In genomic region chr9:21329699-21330289, GRCm38 (mm10) we compare ENCODE assay signal across 12 mouse cellular contexts. TPM values are rescaled to one million over a fixed set of nuclear protein-coding genes. Genes with fewer than 3 reads are reported as not detected.
A peak's percentile ranks its signal among the peaks of the same experiment; 100 is the strongest.
DNase-seq lines count a peak whose midpoint lies in the region; ATAC-seq and TF ChIP-seq lines count a peak whose summit lies in the region.
"Had no signal": no experiment of that assay in that cellular context is flagged by ENCODE, and none has a peak within 500 bp of the region (broad histone marks: within the 10 kb centered on the region; RNA-seq: fewer than 3 reads in every experiment).

No protein-coding gene starts in this region.

- H3K9me3 ChIP-seq in liver, postnatal 0 days (ENCODE audit: low read length) = no peaks in the 10 kb centered on the region
- no peaks in the 10 kb centered on the region for H3K9me3 ChIP-seq in liver, embryonic 11.5 days (ENCODE audit: control insufficient read depth, low read length)
- no peaks in the 10 kb centered on the region for H3K9me3 ChIP-seq in heart, embryonic 16.5 days (replicated peaks; ENCODE audit: control insufficient read depth, low read length)
- H3K9me3 ChIP-seq in intestine, postnatal 0 days (ENCODE audit: control insufficient read depth) = no peaks in the 10 kb centered on the region
- H3K9me3 ChIP-seq: forebrain, embryonic 12.5 days; liver, embryonic 15.5 days had no signal

- no peak overlapping the region for H3K4me2 ChIP-seq in liver, postnatal 0 days (ENCODE audit: low read depth, low read length)
- H3K4me2 ChIP-seq in liver, embryonic 11.5 days = no peak overlapping the region
- 0 out of 2 replicates have a peak overlapping the region, but pooled peaks have one; percentile 5 for H3K4me2 ChIP-seq in heart, embryonic 16.5 days (ENCODE audit: low read depth, low read length)
- H3K4me2 ChIP-seq in intestine, postnatal 0 days (replicated peaks; ENCODE audit: low read depth) = no peak overlapping the region
- H3K4me2 ChIP-seq: forebrain, embryonic 12.5 days; liver, embryonic 15.5 days had no signal

- WGBS in liver, postnatal 0 days (ENCODE audit: insufficient replicate concordance) = 82% methylated on average over 10 of the region's 10 CpGs
- 87% methylated on average over 10 of the region's 10 CpGs for WGBS in liver, embryonic 11.5 days
- WGBS in heart, embryonic 16.5 days = 84% methylated on average over 10 of the region's 10 CpGs
- WGBS in intestine, postnatal 0 days = 89% methylated on average over 10 of the region's 10 CpGs

- peaks cover 32% of the 10 kb centered on the region for H3K4me1 ChIP-seq in liver, postnatal 0 days (ENCODE audit: insufficient read depth)
- H3K4me1 ChIP-seq in liver, embryonic 11.5 days (replicated peaks; ENCODE audit: control insufficient read depth, insufficient read depth, low read length) = peaks cover 25% of the 10 kb centered on the region
- peaks cover 42% of the 10 kb centered on the region for H3K4me1 ChIP-seq in heart, embryonic 16.5 days (ENCODE audit: control insufficient read depth, insufficient read depth, low read length)
- no peaks in the 10 kb centered on the region for H3K4me1 ChIP-seq in intestine, postnatal 0 days (replicated peaks; ENCODE audit: control insufficient read depth, insufficient read depth, low read length)

- H3K27me3 ChIP-seq in liver, postnatal 0 days (ENCODE audit: insufficient read depth, low read length) = no peaks in the 10 kb centered on the region
- no peaks in the 10 kb centered on the region for H3K27me3 ChIP-seq in liver, embryonic 11.5 days (replicated peaks; ENCODE audit: control insufficient read depth, insufficient read depth, low read length)
- H3K27me3 ChIP-seq in heart, embryonic 16.5 days (ENCODE audit: control insufficient read depth, insufficient read depth, low read length) = no peaks in the 10 kb centered on the region
- H3K27me3 ChIP-seq in intestine, postnatal 0 days (replicated peaks; ENCODE audit: control insufficient read depth, insufficient read depth, low read length) = no peaks in the 10 kb centered on the region
- H3K27me3 ChIP-seq: forebrain, embryonic 12.5 days; liver, embryonic 15.5 days had no signal

- no peak overlapping the region for H3K4me3 ChIP-seq in liver, postnatal 0 days (ENCODE audit: low read depth, low read length)
- H3K4me3 ChIP-seq in liver, embryonic 11.5 days (ENCODE audit: low read depth, low read length) = no peak overlapping the region
- H3K4me3 ChIP-seq in heart, embryonic 16.5 days (ENCODE audit: low read length) = no peak overlapping the region
- no peak overlapping the region for H3K4me3 ChIP-seq in intestine, postnatal 0 days (ENCODE audit: low read depth, low read length)
- H3K4me3 ChIP-seq: forebrain, embryonic 12.5 days; liver, embryonic 15.5 days had no signal

- no peak overlapping the region for H3K9ac ChIP-seq in liver, postnatal 0 days (replicated peaks)
- H3K9ac ChIP-seq in liver, embryonic 11.5 days (ENCODE audit: low read depth, low read length) = no peak overlapping the region
- no peak overlapping the region for H3K9ac ChIP-seq in heart, embryonic 16.5 days (ENCODE audit: low read length)
- no peak overlapping the region for H3K9ac ChIP-seq in intestine, postnatal 0 days (ENCODE audit: low read depth, low read length)
- H3K9ac ChIP-seq: forebrain, embryonic 12.5 days; liver, embryonic 15.5 days had no signal

- peak; percentile 72 to 73 for DNase-seq in adrenal gland, adult (ENCODE audit: inconsistent age in 2 of 2, low spot score in 1 of 2)
- no peak for DNase-seq in adrenal gland, postnatal 4 days (ENCODE audit: low spot score in 2 of 2)
- DNase-seq in liver, postnatal 0 days = no peak
- no peak for DNase-seq in liver, embryonic 11.5 days (ENCODE audit: low spot score)
- DNase-seq in CD4-positive helper T cell, adult 2 months (ENCODE audit: low read depth, low spot score) = peak; percentile 64
- no peak for DNase-seq in frontal cortex, postnatal 36 days (ENCODE audit: low spot score in 2 of 2)
- DNase-seq: cerebellum, adult 2 months had no signal

- no peak for TF ChIP-seq CTCF in liver, postnatal 0 days (IDR thresholded peaks at IDR 0.05; ENCODE audit: low read depth)
- TF ChIP-seq CTCF in intestine, postnatal 0 days (IDR thresholded peaks at IDR 0.05; ENCODE audit: low read depth) = no peak

- no peaks in the 10 kb centered on the region for H3K36me3 ChIP-seq in liver, postnatal 0 days (replicated peaks; ENCODE audit: insufficient read depth, low read length)
- no peaks in the 10 kb centered on the region for H3K36me3 ChIP-seq in liver, embryonic 11.5 days (ENCODE audit: control insufficient read depth, insufficient read depth, low read length)
- H3K36me3 ChIP-seq in heart, embryonic 16.5 days (ENCODE audit: control insufficient read depth, insufficient read depth) = peaks cover 2% of the 10 kb centered on the region; the same call in 1 of the 2 replicates
- no peaks in the 10 kb centered on the region for H3K36me3 ChIP-seq in intestine, postnatal 0 days (ENCODE audit: control insufficient read depth, insufficient read depth)
- H3K36me3 ChIP-seq: liver, embryonic 15.5 days had no signal

- no peak overlapping the region for H3K27ac ChIP-seq in liver, postnatal 0 days (ENCODE audit: low read depth)
- no peak overlapping the region for H3K27ac ChIP-seq in liver, embryonic 11.5 days (ENCODE audit: low read depth, low read length)
- peak overlapping the region; percentile 78 for H3K27ac ChIP-seq in heart, embryonic 16.5 days (ENCODE audit: low read length)
- no peak overlapping the region for H3K27ac ChIP-seq in intestine, postnatal 0 days (ENCODE audit: low read depth, low read length)
- H3K27ac ChIP-seq: forebrain, embryonic 12.5 days; liver, embryonic 15.5 days had no signal

- TF ChIP-seq EP300 in liver, postnatal 0 days (IDR thresholded peaks at IDR 0.05; ENCODE audit: low read depth) = no peak

- peak; percentile 48; the same call in 1 of the 2 replicates for ATAC-seq in liver, postnatal 0 days
- no peak for ATAC-seq in liver, embryonic 11.5 days (replicated peaks; ENCODE audit: low FRiP score)
- ATAC-seq in heart, embryonic 16.5 days (replicated peaks; ENCODE audit: extremely low read depth, insufficient read depth, low FRiP score) = no peak
- no peak for ATAC-seq in intestine, postnatal 0 days

RNA-seq across cellular contexts. Expression of gene Slc44a2, which starts 9.3 kb away (rescaled TPM):
- 10 to 100 TPM; 73.6 to 75.4 TPM for total RNA-seq in adrenal gland, postnatal 4 days (2021)
- polyA plus RNA-seq in liver, postnatal 0 days (2015; fragmentation: Nextera tagmentation; extraction: Ambion mirVana) = 12.8 and 14.4 TPM in 2 replicates
- 57.2 and 61.2 TPM in 2 replicates for polyA plus RNA-seq in liver, embryonic 11.5 days (2014; fragmentation: Nextera tagmentation; extraction: Ambion mirVana)
- polyA plus RNA-seq in heart, embryonic 16.5 days (2015; fragmentation: Nextera tagmentation; extraction: Ambion mirVana) = 74.4 and 75.1 TPM in 2 replicates
- 13.3 and 13.8 TPM in 2 replicates for polyA plus RNA-seq in intestine, postnatal 0 days (2015; fragmentation: Nextera tagmentation; extraction: Ambion mirVana)

RNA-seq across cellular contexts. Expression of gene Ap1m2, which starts 17.7 kb away (rescaled TPM):
- 1 to 10 TPM in 1 of 2 experiments, not detected in 1; 3.4 TPM for total RNA-seq in adrenal gland, postnatal 4 days (2021)
- polyA plus RNA-seq in liver, postnatal 0 days (2015; fragmentation: Nextera tagmentation; extraction: Ambion mirVana) = 0.32 and 0.54 TPM in 2 replicates
- polyA plus RNA-seq in liver, embryonic 11.5 days (2014; fragmentation: Nextera tagmentation; extraction: Ambion mirVana) = 1.2 and 1.6 TPM in 2 replicates
- 5.3 and 5.7 TPM in 2 replicates for polyA plus RNA-seq in heart, embryonic 16.5 days (2015; fragmentation: Nextera tagmentation; extraction: Ambion mirVana)
- polyA plus RNA-seq in intestine, postnatal 0 days (2015; fragmentation: Nextera tagmentation; extraction: Ambion mirVana) = 192 and 208 TPM in 2 replicates
- total RNA-seq: gastrocnemius, postnatal 10 days had no signal

RNA-seq across cellular contexts. Expression of gene Ilf3, which starts 37.9 kb away (rescaled TPM):
- 100 to 1,000 TPM; 107 to 118 TPM for total RNA-seq in adrenal gland, postnatal 4 days (2021)
- 19.1 and 23.5 TPM in 2 replicates for polyA plus RNA-seq in liver, postnatal 0 days (2015; fragmentation: Nextera tagmentation; extraction: Ambion mirVana)
- 141 and 149 TPM in 2 replicates for polyA plus RNA-seq in liver, embryonic 11.5 days (2014; fragmentation: Nextera tagmentation; extraction: Ambion mirVana)
- polyA plus RNA-seq in heart, embryonic 16.5 days (2015; fragmentation: Nextera tagmentation; extraction: Ambion mirVana) = 105 and 108 TPM in 2 replicates
- 41.0 and 42.8 TPM in 2 replicates for polyA plus RNA-seq in intestine, postnatal 0 days (2015; fragmentation: Nextera tagmentation; extraction: Ambion mirVana)

RNA-seq across cellular contexts. Expression of gene Cdkn2d, which starts 38.6 kb away (rescaled TPM):
- 10 to 100 TPM; 21.9 to 25.6 TPM for total RNA-seq in adrenal gland, postnatal 4 days (2021)
- 74.3 and 76.6 TPM in 2 replicates for polyA plus RNA-seq in liver, postnatal 0 days (2015; fragmentation: Nextera tagmentation; extraction: Ambion mirVana)
- 48.0 and 48.2 TPM in 2 replicates for polyA plus RNA-seq in liver, embryonic 11.5 days (2014; fragmentation: Nextera tagmentation; extraction: Ambion mirVana)
- polyA plus RNA-seq in heart, embryonic 16.5 days (2015; fragmentation: Nextera tagmentation; extraction: Ambion mirVana) = 105 and 110 TPM in 2 replicates
- 24.1 and 25.8 TPM in 2 replicates for polyA plus RNA-seq in intestine, postnatal 0 days (2015; fragmentation: Nextera tagmentation; extraction: Ambion mirVana)

RNA-seq across cellular contexts. Expression of gene Kri1, which starts 42.0 kb away (rescaled TPM):
- total RNA-seq in adrenal gland, postnatal 4 days (2021) = 10 to 100 TPM; 40.2 to 41.8 TPM
- 4.7 and 5.3 TPM in 2 replicates for polyA plus RNA-seq in liver, postnatal 0 days (2015; fragmentation: Nextera tagmentation; extraction: Ambion mirVana)
- polyA plus RNA-seq in liver, embryonic 11.5 days (2014; fragmentation: Nextera tagmentation; extraction: Ambion mirVana) = 19.3 and 24.2 TPM in 2 replicates
- 10.5 and 13.2 TPM in 2 replicates for polyA plus RNA-seq in heart, embryonic 16.5 days (2015; fragmentation: Nextera tagmentation; extraction: Ambion mirVana)
- polyA plus RNA-seq in intestine, postnatal 0 days (2015; fragmentation: Nextera tagmentation; extraction: Ambion mirVana) = 7.0 and 7.2 TPM in 2 replicates

Comparison
In these comparisons a context has a peak if more than half of its experiments do, and no peak if none do; other contexts are left out.
1. DNase-seq: peak in adrenal gland, adult (2 of 2) and CD4-positive helper T cell, adult 2 months (single experiment); none in adrenal gland, postnatal 4 days (0 of 2), liver, postnatal 0 days (single experiment), liver, embryonic 11.5 days (single experiment) and frontal cortex, postnatal 36 days (0 of 2).
2. RNA of gene Ap1m2, which starts 17.7 kb away (polyA plus RNA-seq): 192 to 208 TPM in intestine, postnatal 0 days; 5.3 to 5.7 TPM in heart, embryonic 16.5 days, 1.2 to 1.6 TPM in liver, embryonic 11.5 days and 0.32 to 0.54 TPM in liver, postnatal 0 days; every median in the first group is over 10 times any median in the second.